Mouse (Mus musculus) forebrain, embryonic 13.5 days (tissue): ENCODE data around the gene Cnot6. TPM values are rescaled to one million over a fixed set of nuclear protein-coding genes. Genes with fewer than 3 reads are reported as not detected.

Experiments
- ATAC-seq: fragments of 200-750 bp; cut with Nextera tagmentation; 2 replicates; pipeline ENCODE4 v1.8.0; 2017
- H3K27ac ChIP-seq: fragments of 300-500 bp; sonication (generic); 2 replicates; pipeline ENCODE4 v1.5.1; 2015; ENCODE audit warnings: inconsistent platforms, mild to moderate bottlenecking, moderate library complexity
- H3K27me3 ChIP-seq: fragments of 300-500 bp; sonication (generic); 2 replicates; pipeline ENCODE4 v1.6.1; 2015; ENCODE audit warnings: mild to moderate bottlenecking, inconsistent platforms
- H3K36me3 ChIP-seq: fragments of 300-500 bp; sonication (generic); 2 replicates; pipeline ENCODE4 v1.6.1; 2015; ENCODE audit warnings: mild to moderate bottlenecking, inconsistent platforms; ENCODE audit not compliant: poor library complexity, severe bottlenecking
- H3K4me1 ChIP-seq: fragments of 300-500 bp; sonication (generic); 2 replicates; pipeline ENCODE4 v1.6.1; 2015; ENCODE audit warnings: inconsistent platforms
- H3K4me2 ChIP-seq: fragments of 300-500 bp; sonication (generic); 2 replicates; pipeline ENCODE4 v1.6.1; 2015; ENCODE audit warnings: inconsistent platforms, mild to moderate bottlenecking, moderate library complexity
- H3K4me3 ChIP-seq: fragments of 300-500 bp; sonication (generic); 2 replicates; pipeline ENCODE4 v1.5.1; 2015; ENCODE audit warnings: mild to moderate bottlenecking, inconsistent platforms
- H3K9ac ChIP-seq: fragments of 300-500 bp; sonication (generic); 2 replicates; pipeline ENCODE4 v1.6.1; 2015; ENCODE audit warnings: mild to moderate bottlenecking, inconsistent platforms
- H3K9me3 ChIP-seq: fragments of 300-500 bp; sonication (generic); replicated peaks from 2 replicates; pipeline ENCODE4 v1.6.1; 2016; ENCODE audit warnings: inconsistent platforms
- WGBS: fragments of 180-500 bp; shearing (Covaris S2); methylation state at CpG from one replicate; pipeline ENCODE4 v1.1.7; 2015; 5-methylcytosine and 5-hydroxymethylcytosine counted together
- polyA plus RNA-seq: library from polyadenylated mRNA; unstranded; fragments of >200 nt; fragmentation: Nextera tagmentation; extraction: Ambion mirVana; gene quantifications from 2 replicates; pipeline ENCODE4 v1.2.1, GENCODE M21; 2015

Cnot6 gene
- polyA plus RNA-seq, 1 experiment from 2014 or later: 71.4 TPM

GRCm38 (mm10) chr11:49710664-49711063, 1.9 kb downstream of the Cnot6 start:
- no peaks in the 10 kb centered on the region for H3K9me3 ChIP-seq
- H3K4me3 ChIP-seq: peak overlapping the region; percentile 93
- no peaks in the 10 kb centered on the region for H3K27me3 ChIP-seq
- peaks cover 42% of the 10 kb centered on the region for H3K4me1 ChIP-seq
- H3K9ac ChIP-seq: peak overlapping the region; percentile 99
- H3K4me2 ChIP-seq: peak overlapping the region; percentile 73
- 74% methylated on average over 2 of the region's 2 CpGs for WGBS
- H3K27ac ChIP-seq: no peak overlapping the region
- ATAC-seq: no peak
- H3K36me3 ChIP-seq: peaks cover 15% of the 10 kb centered on the region

- H3K4me2 ChIP-seq: no peak overlapping the region
- H3K4me1 ChIP-seq: peaks cover 29% of the 10 kb centered on the region
- no peaks in the 10 kb centered on the region for H3K9me3 ChIP-seq
- H3K27me3 ChIP-seq: no peaks in the 10 kb centered on the region
- no peak overlapping the region for H3K9ac ChIP-seq
- WGBS: 95% methylated on average over 2 of the region's 2 CpGs
- H3K27ac ChIP-seq: no peak overlapping the region
- no peak for ATAC-seq
- H3K36me3 ChIP-seq: peaks cover 34% of the 10 kb centered on the region
- H3K4me3 ChIP-seq: no peak overlapping the region
Measured at GRCm38 (mm10) chr11:49707834-49708233, 4.7 kb downstream of the Cnot6 start.

- WGBS: 93% methylated on average over 8 of the region's 8 CpGs
- Histone ChIP-seq H3K9ac (no peak overlapping the region), H3K27me3 (no peaks in the 10 kb centered on the region), H3K36me3 (peaks cover 56% of the 10 kb centered on the region), H3K4me2 (no peak overlapping the region), H3K4me3 (no peak overlapping the region), H3K9me3 (no peaks in the 10 kb centered on the region), H3K27ac (no peak overlapping the region), H3K4me1 (peaks cover 14% of the 10 kb centered on the region)
- ATAC-seq: no peak
Measured at GRCm38 (mm10) chr11:49704804-49705203, 7.7 kb downstream of the Cnot6 start.

- WGBS: 99% methylated on average over 8 of the region's 8 CpGs
- Histone ChIP-seq H3K4me1 (no peaks in the 10 kb centered on the region), H3K27ac (no peak overlapping the region), H3K4me2 (no peak overlapping the region), H3K9me3 (no peaks in the 10 kb centered on the region), H3K4me3 (no peak overlapping the region), H3K9ac (no peak overlapping the region), H3K27me3 (no peaks in the 10 kb centered on the region), H3K36me3 (peaks cover 73% of the 10 kb centered on the region)
- ATAC-seq: no peak
Measured at GRCm38 (mm10) chr11:49702014-49702413, 10.5 kb downstream of the Cnot6 start.

GRCm38 (mm10) chr11:49699079-49699478, 13.4 kb downstream of the Cnot6 start:
- Histone ChIP-seq H3K9me3 (no peaks in the 10 kb centered on the region), H3K4me3 (no peak overlapping the region), H3K9ac (no peak overlapping the region), H3K36me3 (peaks cover 54% of the 10 kb centered on the region), H3K27ac (no peak overlapping the region), H3K4me1 (0 out of 2 replicates have a peak, but pooled peaks cover 3% of the 10 kb centered on the region), H3K27me3 (no peaks in the 10 kb centered on the region), H3K4me2 (no peak overlapping the region)
- ATAC-seq: no peak
- WGBS: 97% methylated on average over 1 of the region's 1 CpGs

- H3K4me3 ChIP-seq: no peak overlapping the region
- 93% methylated on average over 5 of the region's 5 CpGs for WGBS
- no peak overlapping the region for H3K4me2 ChIP-seq
- ATAC-seq: no peak
- H3K9ac ChIP-seq: no peak overlapping the region
- H3K27me3 ChIP-seq: no peaks in the 10 kb centered on the region
- peaks cover 55% of the 10 kb centered on the region for H3K36me3 ChIP-seq
- H3K4me1 ChIP-seq: 0 out of 2 replicates have a peak, but pooled peaks cover 3% of the 10 kb centered on the region
- no peaks in the 10 kb centered on the region for H3K9me3 ChIP-seq
- H3K27ac ChIP-seq: no peak overlapping the region
Measured at GRCm38 (mm10) chr11:49697779-49698178, 14.7 kb downstream of the Cnot6 start.

GRCm38 (mm10) chr11:49696472-49696871, 16.1 kb downstream of the Cnot6 start:
- WGBS: 96% methylated on average over 2 of the region's 2 CpGs
- Histone ChIP-seq H3K4me2 (no peak overlapping the region), H3K27me3 (no peaks in the 10 kb centered on the region), H3K9ac (no peak overlapping the region), H3K27ac (no peak overlapping the region), H3K4me3 (no peak overlapping the region), H3K4me1 (0 out of 2 replicates have a peak, but pooled peaks cover 3% of the 10 kb centered on the region), H3K36me3 (peaks cover 52% of the 10 kb centered on the region), H3K9me3 (no peaks in the 10 kb centered on the region)
- ATAC-seq: no peak

GRCm38 (mm10) chr11:49695695-49696094, 16.8 kb downstream of the Cnot6 start:
- H3K27me3 ChIP-seq: no peaks in the 10 kb centered on the region
- 99% methylated on average over 2 of the region's 2 CpGs for WGBS
- no peak for ATAC-seq
- peaks cover 5% of the 10 kb centered on the region; the same call in 1 of the 2 replicates for H3K4me1 ChIP-seq
- H3K9ac ChIP-seq: no peak overlapping the region
- no peak overlapping the region for H3K4me2 ChIP-seq
- no peak overlapping the region for H3K27ac ChIP-seq
- no peaks in the 10 kb centered on the region for H3K9me3 ChIP-seq
- peaks cover 46% of the 10 kb centered on the region for H3K36me3 ChIP-seq
- H3K4me3 ChIP-seq: no peak overlapping the region

- no peak for ATAC-seq
- WGBS: 94% methylated on average over 3 of the region's 3 CpGs
- Histone ChIP-seq H3K27me3 (no peaks in the 10 kb centered on the region), H3K4me3 (no peak overlapping the region), H3K36me3 (peaks cover 49% of the 10 kb centered on the region), H3K9me3 (no peaks in the 10 kb centered on the region), H3K9ac (no peak overlapping the region), H3K4me1 (peaks cover 11% of the 10 kb centered on the region), H3K4me2 (no peak overlapping the region), H3K27ac (no peak overlapping the region)
Measured at GRCm38 (mm10) chr11:49695013-49695412, 17.5 kb downstream of the Cnot6 start.

- Histone ChIP-seq H3K4me1 (no peaks in the 10 kb centered on the region), H3K27ac (no peak overlapping the region), H3K9me3 (no peaks in the 10 kb centered on the region), H3K4me2 (no peak overlapping the region), H3K27me3 (no peaks in the 10 kb centered on the region), H3K4me3 (no peak overlapping the region), H3K9ac (no peak overlapping the region), H3K36me3 (peaks cover 84% of the 10 kb centered on the region)
- no peak for ATAC-seq
- WGBS: 95% methylated on average over 12 of the region's 12 CpGs
Measured at GRCm38 (mm10) chr11:49684237-49684973, 28.1 kb downstream of the Cnot6 start.

GRCm38 (mm10) chr11:49673433-49673832, 39.1 kb downstream of the Cnot6 start:
- Histone ChIP-seq H3K4me3 (no peak overlapping the region), H3K27ac (no peak overlapping the region), H3K9me3 (no peaks in the 10 kb centered on the region), H3K36me3 (peaks cover 74% of the 10 kb centered on the region), H3K27me3 (no peaks in the 10 kb centered on the region), H3K4me2 (no peak overlapping the region), H3K4me1 (no peaks in the 10 kb centered on the region), H3K9ac (no peak overlapping the region)
- ATAC-seq: no peak
- 70% methylated on average over 3 of the region's 3 CpGs for WGBS

- no peak overlapping the region for H3K4me3 ChIP-seq
- no peak overlapping the region for H3K27ac ChIP-seq
- no peak for ATAC-seq
- H3K4me2 ChIP-seq: no peak overlapping the region
- no peaks in the 10 kb centered on the region for H3K4me1 ChIP-seq
- no peak overlapping the region for H3K9ac ChIP-seq
- H3K36me3 ChIP-seq: peaks cover 19% of the 10 kb centered on the region
- no peaks in the 10 kb centered on the region for H3K27me3 ChIP-seq
- WGBS: 83% methylated on average over 4 of the region's 4 CpGs
- no peaks in the 10 kb centered on the region for H3K9me3 ChIP-seq
Measured at GRCm38 (mm10) chr11:49665462-49665861, 47.1 kb downstream of the Cnot6 start.
